Mouse (Mus musculus) heart, postnatal 25 days (tissue): Measurements from ENCODE around the gene Pard3b. TPM values are rescaled to one million over a fixed set of nuclear protein-coding genes. Genes with fewer than 3 reads are reported as not detected.

Source experiments
- DNase-seq: peaks from one replicate; pipeline ENCODE4 v3.0.0; 2022; ENCODE audit warnings: low spot score
- intact Hi-C: fragments of 180-260 bp; cut with DNase I; formaldehyde crosslinking; loops from one replicate; pipeline ENCODE4 v1.15.1; 2025
- total RNA-seq, 2 experiments: library from RNA; stranded (reverse); gene quantifications; 2 replicates each; pipeline ENCODE4 v1.2.3; 2021

The Pard3b gene
- total RNA-seq, 2 experiments from 2014 or later: 11.5 to 12.4 TPM

GRCm38 (mm10) chr1:61903271-61904007, 264.8 kb downstream of the Pard3b start:
- intact Hi-C loops: no loop called here

GRCm38 (mm10) chr1:61904036-61904435, 265.4 kb downstream of the Pard3b start:
- DNase-seq: no peak

More at GRCm38 (mm10) chr1:61903271-61904007, 264.8 kb downstream of the Pard3b start:
- DNase-seq: no peak

GRCm38 (mm10) chr1:61912931-61913330, 274.3 kb downstream of the Pard3b start:
- intact Hi-C loops: no loop called here

More at GRCm38 (mm10) chr1:61904036-61904435, 265.4 kb downstream of the Pard3b start:
- intact Hi-C loops: no loop called here

DNA sequence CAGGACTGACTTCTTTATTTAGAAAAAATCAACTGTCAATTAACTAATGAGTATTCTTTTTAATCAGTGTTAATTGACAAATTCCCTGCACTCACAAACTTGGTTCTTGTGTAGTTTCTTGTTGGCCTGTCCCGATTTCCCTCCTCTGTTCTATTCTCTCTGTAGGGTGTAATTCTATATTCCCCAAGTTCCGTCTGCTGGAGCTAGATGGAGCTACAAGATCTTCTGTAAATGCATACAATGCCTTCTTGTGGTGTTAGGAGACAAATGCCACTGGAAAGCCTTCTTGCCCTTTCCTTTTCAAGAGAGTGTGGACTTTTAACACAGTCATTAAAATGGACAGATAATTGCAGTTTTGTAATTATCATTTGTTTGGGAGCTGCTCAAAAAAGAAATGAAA, 286.3 kb downstream of the Pard3b start:
- no peak for DNase-seq

More at GRCm38 (mm10) chr1:61912931-61913330, 274.3 kb downstream of the Pard3b start:
- DNase-seq: no peak

DNA sequence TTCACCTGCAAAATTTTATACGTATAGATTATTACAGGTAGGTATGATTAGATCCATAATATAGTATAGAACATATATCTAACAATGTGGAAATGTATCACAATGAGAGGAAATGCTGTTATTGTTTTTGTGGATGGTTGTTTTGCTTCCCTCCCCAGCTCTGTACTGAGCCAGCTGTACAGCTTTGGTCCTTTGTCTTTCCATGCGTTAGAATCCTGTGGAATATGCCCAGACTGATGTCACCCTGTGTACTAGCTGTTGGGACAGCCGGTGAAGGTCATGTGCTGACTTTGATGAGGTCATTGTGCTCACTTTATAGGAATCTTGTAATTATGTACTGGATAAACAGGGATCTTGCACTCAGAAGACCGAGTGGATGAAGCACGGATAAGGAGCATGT, 286.9 kb downstream of the Pard3b start:
- intact Hi-C loops: loop anchor here (5.0 to 10.0 kb wide), 3 partner anchors 548 to 777 kb away; partner anchors contain the start of gene Nrp2
- DNase-seq: no peak

More for the DNA sequence above, 286.3 kb downstream of the Pard3b start:
- intact Hi-C loops: loop anchor here (5.0 to 10.0 kb wide), 3 partner anchors 548 to 777 kb away; partner anchors contain the start of gene Nrp2

GRCm38 (mm10) chr1:61928131-61928761, 289.6 kb downstream of the Pard3b start:
- DNase-seq: no peak
- intact Hi-C loops: loop anchor here (5.0 to 10.0 kb wide), 3 partner anchors 551 to 774 kb away; partner anchors contain the start of gene Nrp2

GRCm38 (mm10) chr1:61933574-61933973, 294.9 kb downstream of the Pard3b start:
- intact Hi-C loops: no loop called here
- DNase-seq: no peak

DNA sequence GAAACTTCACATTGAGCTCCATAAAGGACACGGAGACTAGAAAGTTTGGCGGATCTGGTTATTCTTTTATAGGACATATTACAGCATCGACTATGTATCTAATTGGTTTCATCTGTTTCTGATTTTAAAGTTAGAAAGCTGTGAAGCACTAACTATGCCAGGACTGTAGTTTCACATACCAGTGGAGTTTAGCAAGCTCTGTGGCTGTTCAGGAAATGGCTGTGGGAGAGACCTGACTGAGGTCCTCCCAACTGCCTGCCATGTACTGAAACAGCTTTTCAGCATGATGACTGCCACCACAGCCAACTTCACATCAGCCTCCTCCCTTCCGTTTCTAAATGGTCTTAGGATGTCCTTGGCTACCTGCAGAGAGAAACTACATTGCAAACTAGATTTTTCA, 296.1 kb downstream of the Pard3b start:
- intact Hi-C loops: no loop called here
- DNase-seq: no peak

GRCm38 (mm10) chr1:61939882-61940281, 301.3 kb downstream of the Pard3b start:
- no peak for DNase-seq
- intact Hi-C loops: no loop called here

DNA sequence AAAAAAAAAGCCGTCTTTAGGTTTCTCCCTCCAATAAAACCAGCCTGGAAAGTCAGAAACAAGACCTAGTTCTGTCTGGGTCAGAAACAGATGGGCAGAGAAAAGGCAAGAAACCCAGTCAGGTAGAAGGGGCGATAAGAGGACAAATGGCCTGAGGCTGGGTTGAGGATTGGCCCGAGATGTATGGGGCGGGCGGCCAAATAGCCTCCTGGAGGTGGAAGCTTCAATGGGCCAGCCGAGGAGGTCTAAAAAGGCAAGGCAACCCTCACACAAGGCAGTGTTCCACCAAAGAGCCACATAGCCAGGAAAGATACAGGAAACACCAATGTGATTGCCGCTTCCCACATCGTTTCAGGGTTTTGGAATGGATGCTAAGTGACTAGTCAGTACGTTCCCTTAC, 322.9 kb downstream of the Pard3b start:
- DNase-seq: no peak
- intact Hi-C loops: no loop called here

DNA sequence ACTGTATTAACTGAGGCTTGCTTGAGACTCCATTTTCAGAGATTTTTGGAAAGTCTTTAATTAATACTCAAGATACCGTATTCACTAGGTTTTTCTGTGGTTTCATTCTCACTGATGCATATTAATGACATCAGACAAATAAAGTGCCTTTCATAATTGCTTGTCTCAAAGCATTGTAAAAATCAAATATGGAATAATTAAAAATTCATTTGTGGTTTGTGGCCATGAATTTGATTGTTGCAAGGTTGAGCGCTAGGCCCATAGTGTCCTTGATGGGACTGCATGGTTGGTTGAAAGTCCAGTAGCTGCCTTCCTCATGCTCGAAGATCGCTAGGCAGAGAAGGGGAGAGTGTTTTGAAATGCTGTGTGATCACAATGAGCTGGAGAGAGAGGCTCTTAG, 323.9 kb downstream of the Pard3b start:
- intact Hi-C loops: no loop called here

DNA sequence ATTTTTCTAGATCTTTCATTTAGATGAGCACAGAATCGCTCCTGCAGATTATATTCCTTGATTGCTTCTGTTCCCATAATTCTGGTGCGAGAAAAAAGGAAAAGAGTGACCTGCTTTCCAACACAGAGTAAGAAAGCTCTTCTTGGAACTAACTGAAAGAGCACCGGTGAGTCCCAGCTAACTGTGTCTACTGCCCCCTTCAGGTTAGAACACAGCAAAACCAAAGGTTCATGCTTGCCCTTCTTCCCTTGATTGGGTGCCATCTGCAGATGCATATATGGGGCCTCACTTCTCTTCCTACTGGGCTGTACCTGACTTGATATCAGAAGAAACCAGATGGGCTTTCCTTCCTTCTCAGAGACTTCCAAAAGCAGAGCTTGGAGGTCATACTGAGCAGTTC, 328.5 kb downstream of the Pard3b start:
- intact Hi-C loops: no loop called here
- DNase-seq: no peak

More for the DNA sequence above, 323.9 kb downstream of the Pard3b start:
- DNase-seq: no peak

DNA sequence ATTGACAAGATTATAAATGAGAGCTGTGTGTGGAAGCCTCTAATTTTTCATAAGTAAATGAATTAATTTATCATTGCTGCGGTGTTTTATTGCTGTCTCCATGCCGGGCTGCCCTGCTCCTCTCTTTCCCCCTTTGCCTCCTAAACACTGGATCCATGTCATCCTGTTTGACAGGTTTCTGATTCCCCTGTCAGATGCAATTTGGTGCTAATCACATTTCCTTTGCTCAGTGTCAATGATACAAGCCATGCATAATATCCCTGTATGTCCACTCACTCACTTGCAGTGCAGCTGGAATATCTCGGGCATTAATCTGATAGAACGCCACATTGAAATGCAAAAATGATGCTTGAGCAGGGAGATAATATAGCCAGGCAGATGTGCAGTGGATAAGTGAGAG, 329.2 kb downstream of the Pard3b start:
- intact Hi-C loops: no loop called here

GRCm38 (mm10) chr1:61997711-61998110, 359.1 kb downstream of the Pard3b start:
- no peak for DNase-seq
- intact Hi-C loops: no loop called here

More for the DNA sequence above, 329.2 kb downstream of the Pard3b start:
- no peak for DNase-seq

DNA sequence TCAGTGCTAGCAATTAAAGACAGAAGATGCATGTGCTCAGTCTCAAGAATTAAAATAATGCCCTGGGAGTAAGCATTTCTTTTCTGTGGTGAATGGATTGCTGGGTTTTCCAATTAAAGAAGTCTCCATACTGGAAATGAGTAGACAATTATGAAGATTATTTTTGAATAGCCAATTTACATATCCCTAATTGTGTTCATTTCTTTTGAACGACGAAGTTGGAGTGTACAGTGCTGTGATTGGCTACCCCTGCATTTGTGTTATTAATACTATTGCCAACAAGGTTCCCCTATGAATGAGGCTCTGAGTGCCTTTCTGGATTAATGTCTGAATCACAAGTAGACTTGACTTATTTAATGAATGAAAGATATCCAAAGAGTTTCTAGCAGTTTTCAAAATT, 370.2 kb downstream of the Pard3b start:
- intact Hi-C loops: no loop called here
- DNase-seq: no peak

DNA sequence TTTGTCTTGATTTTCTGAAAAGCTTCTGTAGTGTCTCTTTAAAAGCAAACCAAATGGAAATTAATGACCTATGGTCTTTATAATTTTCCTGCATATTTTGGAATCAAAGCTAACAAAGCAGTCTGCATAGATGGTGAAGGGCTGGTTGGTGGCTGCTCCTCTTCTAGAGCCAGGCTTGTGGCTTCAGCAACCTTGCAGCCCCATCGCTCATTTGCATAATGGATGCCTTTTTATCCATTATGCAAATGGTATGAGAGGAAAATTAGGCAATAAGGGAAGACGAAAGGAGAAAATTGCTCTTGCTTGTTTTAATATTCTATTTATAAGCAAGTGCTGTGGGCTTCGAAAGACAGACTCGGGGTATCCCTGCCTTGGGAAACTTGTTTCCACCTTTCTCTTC, 373.1 kb downstream of the Pard3b start:
- intact Hi-C loops: no loop called here
- DNase-seq: no peak

GRCm38 (mm10) chr1:62016536-62017300, 378.1 kb downstream of the Pard3b start:
- intact Hi-C loops: no loop called here
- DNase-seq: no peak

GRCm38 (mm10) chr1:62018276-62018675, 379.7 kb downstream of the Pard3b start:
- DNase-seq: no peak
- intact Hi-C loops: no loop called here

GRCm38 (mm10) chr1:62019743-62020142, 381.1 kb downstream of the Pard3b start:
- intact Hi-C loops: no loop called here
- DNase-seq: no peak

GRCm38 (mm10) chr1:62041718-62042117, 403.1 kb downstream of the Pard3b start:
- DNase-seq: no peak
- intact Hi-C loops: no loop called here
